Mouse (Mus musculus): ENCODE measurements at regions not wholly inside any gene's neighbourhood (a gene's known extent, or its start where the extent isn't known, plus 50 kb on each side); places are given as distances from the start of the nearest gene placed in this dataset.

GRCm38 (mm10) chr4:53340021-53340667, 100.1 kb upstream of the Slc44a1 start:
- 91% methylated on average over 13 of the region's 14 CpGs for WGBS
- DNase-seq (ENCODE audit: low spot score), result no peak
- H3K9me3 ChIP-seq (replicated peaks), result 0 out of 2 replicates have a peak, but pooled peaks cover 3% of the 10 kb centered on the region

DNA sequence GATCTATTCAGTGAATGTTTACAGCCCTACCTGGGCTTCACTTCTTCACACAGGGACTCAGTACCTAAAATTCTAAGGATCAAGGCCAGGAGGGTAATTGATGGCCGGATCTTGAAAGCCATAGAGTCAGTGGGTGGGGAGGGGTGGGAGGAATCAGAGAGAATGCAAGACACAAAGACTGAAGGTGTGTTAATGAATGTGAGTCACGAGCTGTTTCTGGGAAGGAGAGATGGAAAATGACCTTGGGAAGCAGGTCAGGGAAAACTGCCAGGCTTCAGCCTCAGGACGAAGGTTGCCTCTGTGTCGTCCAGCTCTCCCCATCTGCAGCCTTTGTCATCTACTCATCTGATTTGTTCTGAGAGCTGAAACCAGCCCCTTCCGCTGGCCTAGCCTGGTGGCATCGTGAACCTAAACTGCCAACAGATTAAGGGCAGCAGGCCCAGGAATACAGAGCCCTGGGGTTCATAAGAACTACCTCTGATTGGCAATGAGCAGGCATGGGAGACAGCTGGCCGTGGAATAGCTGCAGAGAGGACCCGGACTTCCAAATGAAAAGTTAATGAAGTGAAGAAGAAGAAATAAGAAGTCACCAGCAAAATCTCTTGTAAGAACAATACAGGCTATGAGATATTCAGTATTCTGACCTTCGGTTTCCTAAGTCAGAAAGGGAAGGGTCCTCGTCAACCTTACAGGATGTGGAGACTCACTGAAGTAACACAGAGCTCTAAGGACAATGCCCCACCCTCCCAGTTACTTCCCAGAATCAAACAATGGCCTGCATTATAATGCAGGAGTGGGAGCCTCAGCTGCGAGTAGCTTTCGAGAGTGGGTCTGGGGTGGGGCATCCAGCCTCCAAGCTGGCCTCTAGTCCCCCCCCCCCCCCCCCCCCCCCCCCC, 100.8 kb upstream of the Slc44a1 start:
- Histone ChIP-seq H3K27ac (peak overlapping the region; percentile 37; the same call in 1 of the 2 replicates), H3K4me1 (0 out of 2 replicates have a peak, but pooled peaks cover 4% of the 10 kb centered on the region), H3K4me3 (no peak overlapping the region), H3K36me3 (no peaks in the 10 kb centered on the region), H3K27me3 (ENCODE audit: low read depth, poor library complexity, severe bottlenecking) (no peaks in the 10 kb centered on the region), H3K9me3 (replicated peaks) (0 out of 2 replicates have a peak, but pooled peaks cover 3% of the 10 kb centered on the region)
- no peak for DNase-seq (ENCODE audit: low spot score)
- 66% methylated on average over 12 of the region's 12 CpGs for WGBS

More at GRCm38 (mm10) chr4:53340021-53340667, 100.1 kb upstream of the Slc44a1 start:
- no peak overlapping the region for H3K27ac ChIP-seq
- no peak overlapping the region for H3K4me3 ChIP-seq
- no peaks in the 10 kb centered on the region for H3K27me3 ChIP-seq (ENCODE audit: low read depth, poor library complexity, severe bottlenecking)
- no peaks in the 10 kb centered on the region for H3K36me3 ChIP-seq
- 0 out of 2 replicates have a peak, but pooled peaks cover 4% of the 10 kb centered on the region for H3K4me1 ChIP-seq

DNA sequence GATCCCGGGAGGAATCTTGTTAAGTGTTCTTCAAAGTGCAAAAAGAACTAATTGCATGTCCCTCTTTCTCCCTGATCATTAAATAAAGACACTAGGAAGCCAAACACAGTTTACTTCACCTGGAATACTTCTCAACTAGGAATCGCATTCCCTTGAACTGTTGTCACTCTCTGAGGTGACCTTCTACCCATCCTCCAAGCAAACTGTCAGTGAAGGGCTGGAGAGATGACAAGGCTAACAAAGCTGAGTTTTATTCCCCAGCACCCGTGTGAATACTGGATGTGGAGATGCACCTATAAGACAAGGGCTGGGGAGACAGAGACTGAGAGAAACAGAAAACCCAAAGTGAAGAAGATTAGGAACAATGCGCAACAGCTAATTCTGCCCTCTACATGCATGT, 101.7 kb upstream of the Slc44a1 start:
- WGBS, result 88% methylated on average over 4 of the region's 4 CpGs
- DNase-seq (ENCODE audit: low spot score), result no peak
- Histone ChIP-seq H3K4me1 (0 out of 2 replicates have a peak, but pooled peaks cover 4% of the 10 kb centered on the region), H3K27ac (no peak overlapping the region), H3K36me3 (no peaks in the 10 kb centered on the region), H3K27me3 (ENCODE audit: low read depth, poor library complexity, severe bottlenecking) (no peaks in the 10 kb centered on the region), H3K4me3 (no peak overlapping the region), H3K9me3 (replicated peaks) (0 out of 2 replicates have a peak, but pooled peaks cover 3% of the 10 kb centered on the region)

DNA sequence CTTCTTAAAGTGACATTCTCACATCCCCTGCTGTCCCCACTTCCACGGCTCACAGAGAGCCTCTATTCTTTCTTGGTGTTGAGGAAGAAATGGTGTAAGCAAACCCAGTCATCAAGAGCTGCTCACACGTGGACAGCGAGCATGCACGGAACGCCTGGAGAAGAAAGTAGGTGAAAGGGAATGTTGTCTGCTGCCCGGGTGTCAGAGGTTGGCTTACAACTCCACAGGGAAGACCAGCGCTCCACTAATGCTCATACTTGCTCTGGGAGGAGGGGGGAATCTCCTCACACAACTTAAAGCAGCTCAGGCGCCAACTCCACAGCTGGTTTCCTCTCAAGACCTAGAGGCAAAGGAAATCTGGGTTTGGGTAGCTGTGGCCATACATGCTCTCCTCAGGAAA, 102.4 kb upstream of the Slc44a1 start:
- no peak overlapping the region for H3K4me3 ChIP-seq
- no peak for DNase-seq (ENCODE audit: low spot score)
- 0 out of 2 replicates have a peak, but pooled peaks cover 4% of the 10 kb centered on the region for H3K4me1 ChIP-seq
- no peaks in the 10 kb centered on the region for H3K36me3 ChIP-seq
- H3K27ac ChIP-seq, result peak overlapping the region; percentile 53; the same call in 1 of the 2 replicates
- 50% methylated on average over 8 of the region's 8 CpGs for WGBS
- H3K27me3 ChIP-seq (ENCODE audit: low read depth, poor library complexity, severe bottlenecking), result no peaks in the 10 kb centered on the region
- H3K9me3 ChIP-seq (replicated peaks), result 0 out of 2 replicates have a peak, but pooled peaks cover 3% of the 10 kb centered on the region

- H3K4me1 ChIP-seq, result no peaks in the 10 kb centered on the region
- no peaks in the 10 kb centered on the region for H3K27me3 ChIP-seq (ENCODE audit: low read depth, poor library complexity, severe bottlenecking)
- H3K9me3 ChIP-seq (replicated peaks), result no peaks in the 10 kb centered on the region
- DNase-seq (ENCODE audit: low spot score), result no peak
- H3K4me3 ChIP-seq, result no peak overlapping the region
- no peaks in the 10 kb centered on the region for H3K36me3 ChIP-seq
- H3K27ac ChIP-seq, result no peak overlapping the region
- 81% methylated on average over 7 of the region's 7 CpGs for WGBS
Measured at GRCm38 (mm10) chr4:53327382-53328165, 112.6 kb upstream of the Slc44a1 start.

- H3K27ac ChIP-seq, result no peak overlapping the region
- WGBS, result 61% methylated on average over 4 of the region's 4 CpGs
Measured at GRCm38 (mm10) chr4:53323838-53324237, 116.4 kb upstream of the Slc44a1 start.

DNA sequence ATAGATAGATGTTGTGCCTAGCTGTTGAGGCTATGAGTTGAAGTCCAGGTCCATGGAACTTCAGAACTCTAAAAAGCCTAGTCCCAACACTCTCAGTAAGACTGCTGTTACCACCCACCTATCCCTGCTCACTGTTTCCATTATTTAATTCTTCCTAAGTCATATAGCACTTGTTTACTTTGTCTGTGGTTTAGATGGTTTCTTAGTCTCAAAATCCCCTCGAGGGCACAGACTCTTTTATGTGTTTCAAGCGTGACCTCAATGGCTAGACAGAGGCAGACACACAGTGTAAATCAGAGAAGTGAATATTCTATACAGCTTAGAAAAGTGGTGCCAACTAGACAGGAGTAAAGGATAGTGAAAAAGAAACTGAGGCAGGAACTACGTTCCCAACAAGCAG, 117.0 kb upstream of the Slc44a1 start:
- no peaks in the 10 kb centered on the region for H3K27me3 ChIP-seq (ENCODE audit: low read depth, poor library complexity, severe bottlenecking)
- H3K4me3 ChIP-seq, result no peak overlapping the region
- H3K27ac ChIP-seq, result no peak overlapping the region
- no peak for DNase-seq (ENCODE audit: low spot score)
- WGBS, result 91% methylated on average over 3 of the region's 3 CpGs
- H3K36me3 ChIP-seq, result no peaks in the 10 kb centered on the region
- no peaks in the 10 kb centered on the region for H3K4me1 ChIP-seq
- no peaks in the 10 kb centered on the region for H3K9me3 ChIP-seq (replicated peaks)

More at GRCm38 (mm10) chr4:53323838-53324237, 116.4 kb upstream of the Slc44a1 start:
- DNase-seq (ENCODE audit: low spot score), result no peak
- Histone ChIP-seq H3K9me3 (replicated peaks) (no peaks in the 10 kb centered on the region), H3K36me3 (no peaks in the 10 kb centered on the region), H3K27me3 (ENCODE audit: low read depth, poor library complexity, severe bottlenecking) (no peaks in the 10 kb centered on the region), H3K4me3 (no peak overlapping the region), H3K4me1 (no peaks in the 10 kb centered on the region)

DNA sequence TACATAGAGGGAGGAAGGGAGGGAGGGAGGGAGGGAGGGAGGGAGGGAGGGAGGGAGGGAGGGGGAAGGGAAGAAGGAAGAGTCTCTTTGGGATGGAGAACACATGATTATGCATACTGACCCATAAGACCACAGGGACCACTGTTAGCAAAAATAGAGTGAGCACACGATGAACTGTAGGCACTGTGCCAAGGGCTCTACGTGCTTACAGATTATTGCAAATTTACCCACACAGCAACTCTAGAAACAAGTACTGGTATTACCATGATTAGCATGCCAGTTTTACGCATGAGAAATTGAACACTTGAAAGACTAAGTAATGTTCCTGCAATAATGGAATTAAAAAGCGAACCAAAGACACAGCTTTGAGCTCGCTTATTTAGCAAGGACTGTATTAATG, 117.7 kb upstream of the Slc44a1 start:
- WGBS, result 94% methylated on average over 5 of the region's 5 CpGs
- H3K4me3 ChIP-seq, result no peak overlapping the region
- no peaks in the 10 kb centered on the region for H3K4me1 ChIP-seq
- no peak overlapping the region for H3K27ac ChIP-seq
- no peaks in the 10 kb centered on the region for H3K9me3 ChIP-seq (replicated peaks)
- H3K36me3 ChIP-seq, result no peaks in the 10 kb centered on the region
- DNase-seq (ENCODE audit: low spot score), result no peak
- H3K27me3 ChIP-seq (ENCODE audit: low read depth, poor library complexity, severe bottlenecking), result no peaks in the 10 kb centered on the region

DNA sequence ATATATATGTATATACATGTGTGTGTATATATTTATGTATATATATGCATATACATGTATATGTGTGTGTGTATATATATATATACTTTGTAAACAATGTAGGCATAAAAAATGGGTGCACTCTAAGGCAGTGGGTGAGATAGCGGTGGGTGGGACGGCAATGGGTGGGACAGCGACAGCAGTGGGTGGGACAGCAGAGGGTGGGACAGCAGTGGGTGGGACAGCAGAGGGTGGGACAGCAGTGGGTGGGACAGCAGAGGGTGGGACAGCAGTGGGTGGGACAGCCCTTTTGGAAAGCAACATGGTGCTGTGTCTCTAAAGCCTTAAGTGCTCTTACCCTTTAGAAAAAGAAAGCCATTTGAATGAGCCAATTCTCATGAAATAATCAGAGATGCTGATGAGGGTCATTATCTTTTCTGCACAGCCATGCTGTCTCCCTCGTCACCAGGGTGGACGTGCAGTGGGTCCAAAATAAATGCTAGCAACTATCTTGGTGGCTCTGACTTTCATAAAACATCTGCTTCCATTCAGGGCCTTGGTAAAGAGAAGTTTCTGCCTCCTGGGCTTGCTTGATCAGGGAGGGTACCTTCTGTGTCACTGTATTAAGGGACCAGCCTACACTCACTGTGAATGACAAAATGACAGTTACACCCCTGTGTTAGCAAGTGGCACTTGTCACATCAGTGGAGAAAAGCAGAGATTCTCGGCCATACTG, 119.3 kb upstream of the Slc44a1 start:
- WGBS, result 79% methylated on average over 6 of the region's 6 CpGs
- Histone ChIP-seq H3K36me3 (no peaks in the 10 kb centered on the region), H3K4me1 (0 out of 2 replicates have a peak, but pooled peaks cover 4% of the 10 kb centered on the region), H3K27me3 (ENCODE audit: low read depth, poor library complexity, severe bottlenecking) (no peaks in the 10 kb centered on the region), H3K9me3 (replicated peaks) (no peaks in the 10 kb centered on the region), H3K4me3 (no peak overlapping the region), H3K27ac (no peak overlapping the region)
- no peak for DNase-seq (ENCODE audit: low spot score)

GRCm38 (mm10) chr4:53319051-53319450, 121.2 kb upstream of the Slc44a1 start:
- no peak overlapping the region for H3K4me3 ChIP-seq
- no peak overlapping the region for H3K27ac ChIP-seq
- H3K27me3 ChIP-seq (ENCODE audit: low read depth, poor library complexity, severe bottlenecking), result no peaks in the 10 kb centered on the region
- DNase-seq (ENCODE audit: low spot score), result no peak
- no peaks in the 10 kb centered on the region for H3K9me3 ChIP-seq (replicated peaks)
- WGBS, result 89% methylated on average over 4 of the region's 4 CpGs
- peaks cover 8% of the 10 kb centered on the region; the same call in 1 of the 2 replicates for H3K4me1 ChIP-seq
- H3K36me3 ChIP-seq, result no peaks in the 10 kb centered on the region

DNA sequence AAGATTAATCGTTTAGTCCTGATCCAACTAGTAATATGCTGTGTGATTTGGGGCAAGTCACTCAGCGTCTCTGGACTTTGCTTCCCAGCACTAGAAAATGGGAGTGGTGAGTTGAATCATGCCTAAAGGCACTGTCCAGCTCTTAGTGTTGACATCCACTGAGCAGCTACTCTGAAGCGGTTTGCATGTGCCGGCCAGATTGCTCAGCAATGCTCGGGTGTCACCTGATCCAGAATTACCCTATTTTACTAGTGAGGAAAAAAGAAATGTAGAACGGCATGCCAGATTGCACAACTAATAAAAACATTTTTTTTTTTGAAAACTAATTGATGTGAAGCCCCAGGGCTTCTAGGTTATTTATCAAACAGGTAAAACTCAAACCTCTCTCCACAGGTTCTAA, 122.0 kb upstream of the Slc44a1 start:
- 86% methylated on average over 6 of the region's 6 CpGs for WGBS
- Histone ChIP-seq H3K27ac (no peak overlapping the region), H3K9me3 (replicated peaks) (no peaks in the 10 kb centered on the region), H3K4me1 (peaks cover 8% of the 10 kb centered on the region; the same call in 1 of the 2 replicates), H3K27me3 (ENCODE audit: low read depth, poor library complexity, severe bottlenecking) (no peaks in the 10 kb centered on the region), H3K36me3 (no peaks in the 10 kb centered on the region), H3K4me3 (no peak overlapping the region)
- DNase-seq (ENCODE audit: low spot score), result no peak

DNA sequence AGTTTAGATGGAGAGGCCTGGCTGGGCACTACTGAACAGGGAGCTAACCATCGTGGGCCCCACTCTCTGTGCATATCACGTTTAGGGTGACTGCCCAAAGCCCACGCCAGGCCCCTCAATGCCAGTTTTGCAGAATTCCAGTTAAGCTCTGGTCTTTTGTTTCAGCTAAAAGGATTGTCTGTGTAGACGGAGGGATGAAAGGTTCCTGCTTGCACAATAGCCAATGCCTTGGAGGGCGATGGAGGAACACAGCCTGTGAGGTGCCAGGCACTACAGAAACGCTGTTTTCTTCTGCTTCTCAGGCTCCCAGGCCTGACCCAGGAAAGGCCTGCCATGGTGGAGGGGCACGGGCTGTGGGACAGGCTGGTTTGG, 122.8 kb upstream of the Slc44a1 start:
- WGBS, result 84% methylated on average over 7 of the region's 7 CpGs
- Histone ChIP-seq H3K27me3 (ENCODE audit: low read depth, poor library complexity, severe bottlenecking) (no peaks in the 10 kb centered on the region), H3K36me3 (no peaks in the 10 kb centered on the region), H3K4me3 (no peak overlapping the region), H3K4me1 (peaks cover 8% of the 10 kb centered on the region; the same call in 1 of the 2 replicates), H3K27ac (no peak overlapping the region), H3K9me3 (replicated peaks) (no peaks in the 10 kb centered on the region)
- DNase-seq (ENCODE audit: low spot score), result no peak

Measured in limb, embryonic 10.5 days (tissue).